Mouse (Mus musculus) heart, embryonic 10.5 days (tissue): ENCODE measurements around the gene Ankrd42. TPM values are rescaled to one million over a fixed set of nuclear protein-coding genes. Genes with fewer than 3 reads are reported as not detected.

Source experiments
- DNase-seq: peaks from one replicate; pipeline ENCODE4 v3.0.0-alpha.2; 2017; ENCODE audit warnings: low spot score
- H3K27ac ChIP-seq: fragments of 300-500 bp; sonication (generic); 2 replicates; pipeline ENCODE4 v1.5.1; 2016; ENCODE audit warnings: mild to moderate bottlenecking
- H3K27me3 ChIP-seq: fragments of 300-500 bp; sonication (generic); 2 replicates; pipeline ENCODE4 v1.6.1; 2016; ENCODE audit warnings: mild to moderate bottlenecking; ENCODE audit not compliant: poor library complexity, insufficient read depth, severe bottlenecking
- H3K36me3 ChIP-seq: fragments of 300-500 bp; sonication (generic); 2 replicates; pipeline ENCODE4 v1.6.1; 2016; ENCODE audit warnings: mild to moderate bottlenecking, moderate library complexity
- H3K4me1 ChIP-seq: fragments of 300-500 bp; sonication (generic); 2 replicates; pipeline ENCODE4 v1.6.1; 2016; ENCODE audit warnings: mild to moderate bottlenecking
- H3K4me3 ChIP-seq: fragments of 300-500 bp; sonication (generic); 2 replicates; pipeline ENCODE4 v1.5.1; 2016; ENCODE audit warnings: mild to moderate bottlenecking, moderate library complexity
- H3K9me3 ChIP-seq: fragments of 300-500 bp; sonication (generic); 2 replicates; pipeline ENCODE4 v1.6.1; 2016; ENCODE audit warnings: mild to moderate bottlenecking, moderate library complexity
- WGBS: fragments of 180-500 bp; shearing (Covaris S2); methylation state at CpG from one replicate; pipeline ENCODE4 v1.1.7; 2016; 5-methylcytosine and 5-hydroxymethylcytosine counted together
- polyA plus RNA-seq: library from polyadenylated mRNA; unstranded; fragments of >200 nt; fragmentation: Nextera tagmentation; extraction: Ambion mirVana; gene quantifications from 2 replicates; pipeline ENCODE4 v1.2.1, GENCODE M21; 2016

The Ankrd42 gene
- polyA plus RNA-seq, 1 experiment from 2014 or later = 4.1 TPM

GRCm38 (mm10) chr7:92550248-92550989 is 86.5 kb downstream of the Ankrd42 start:
- no peaks in the 10 kb centered on the region for H3K4me1 ChIP-seq
- 85% methylated on average over 6 of the region's 6 CpGs for WGBS

GRCm38 (mm10) chr7:92546763-92547162 is 90.2 kb downstream of the Ankrd42 start:
- WGBS = 67% methylated on average over 2 of the region's 2 CpGs
- H3K27me3 ChIP-seq = no peaks in the 10 kb centered on the region
- H3K4me3 ChIP-seq = no peak overlapping the region
- H3K4me1 ChIP-seq = no peaks in the 10 kb centered on the region
- no peak overlapping the region for H3K27ac ChIP-seq
- H3K36me3 ChIP-seq = no peaks in the 10 kb centered on the region
- DNase-seq = no peak
- H3K9me3 ChIP-seq = no peaks in the 10 kb centered on the region

More at GRCm38 (mm10) chr7:92550248-92550989, 86.5 kb downstream of the Ankrd42 start:
- Histone ChIP-seq H3K9me3 (no peaks in the 10 kb centered on the region), H3K27ac (no peak overlapping the region), H3K27me3 (no peaks in the 10 kb centered on the region), H3K4me3 (no peak overlapping the region), H3K36me3 (no peaks in the 10 kb centered on the region)
- DNase-seq = no peak

GRCm38 (mm10) chr7:92532351-92533036 is 104.4 kb downstream of the Ankrd42 start:
- 70% methylated on average over 6 of the region's 6 CpGs for WGBS
- H3K4me3 ChIP-seq = no peak overlapping the region

More at GRCm38 (mm10) chr7:92532351-92533036, 104.4 kb downstream of the Ankrd42 start:
- Histone ChIP-seq H3K4me1 (no peaks in the 10 kb centered on the region), H3K27ac (no peak overlapping the region), H3K9me3 (no peaks in the 10 kb centered on the region), H3K27me3 (no peaks in the 10 kb centered on the region), H3K36me3 (no peaks in the 10 kb centered on the region)
- DNase-seq = no peak

Other genes starting within 250 kb of the Ankrd42 start
- gene Ccdc90b, start 76.0 kb downstream of the Ankrd42 start, polyA plus RNA-seq = 49.4 and 49.6 TPM in 2 replicates
- 13.1 and 19.1 TPM in 2 replicates for gene Pcf11, start 32.8 kb upstream of the Ankrd42 start, polyA plus RNA-seq
- 4.8 and 7.2 TPM in 2 replicates for gene Rab30, start 104.5 kb upstream of the Ankrd42 start, polyA plus RNA-seq
- gene Ddias, start 237.1 kb upstream of the Ankrd42 start, polyA plus RNA-seq = 13.8 and 17.3 TPM in 2 replicates
- gene Prcp, start 237.3 kb upstream of the Ankrd42 start, polyA plus RNA-seq = 14.2 and 15.1 TPM in 2 replicates